Mouse (Mus musculus): ENCODE results near the gene Slc7a8. TPM values are rescaled to one million over a fixed set of nuclear protein-coding genes. Genes with fewer than 3 reads are reported as not detected.

Gene Slc7a8
- total and polyA plus RNA-seq, 3 experiments, result 54.9 to 325 (median 199) TPM

- Histone ChIP-seq H3K9me3 (replicated peaks) (no peaks in the 10 kb centered on the region), H3K36me3 (replicated peaks) (peaks cover 2% of the 10 kb centered on the region), H3K27me3 (ENCODE audit: insufficient read depth, low read length) (peaks cover 14% of the 10 kb centered on the region), H3K4me1 (ENCODE audit: insufficient read depth, low read depth, low read length) (peaks cover 60% of the 10 kb centered on the region), H3K4me3 (ENCODE audit: low read depth, low read length) (peak overlapping the region; percentile 67; the same call in 1 of the 2 replicates)
- TF ChIP-seq TAL1 (conservative IDR thresholded peaks at IDR 0.05; ENCODE audit: low read depth, low read length) (no peak), CTCF (IDR thresholded peaks at IDR 0.05; ENCODE audit: low read depth, low read length) (no peak), POLR2AphosphoS5 (IDR thresholded peaks at IDR 0.05; ENCODE audit: insufficient replicate concordance, low read depth, low read length) (no peak), GATA1 (IDR thresholded peaks at IDR 0.05; ENCODE audit: borderline replicate concordance, low read length) (no peak), GATA2 (IDR thresholded peaks at IDR 0.05; ENCODE audit: borderline replicate concordance, low read depth, low read length) (no peak)
- DNase-seq (ENCODE audit: low spot score) (no peak), ATAC-seq (ENCODE audit: extremely low read depth, insufficient number of reproducible peaks, low FRiP score, poor library complexity, severe bottlenecking) (no peak)
These were observed 66.3 kb downstream of the Slc7a8 start for GRCm38 (mm10) chr14:54715402-54715801.

DNA sequence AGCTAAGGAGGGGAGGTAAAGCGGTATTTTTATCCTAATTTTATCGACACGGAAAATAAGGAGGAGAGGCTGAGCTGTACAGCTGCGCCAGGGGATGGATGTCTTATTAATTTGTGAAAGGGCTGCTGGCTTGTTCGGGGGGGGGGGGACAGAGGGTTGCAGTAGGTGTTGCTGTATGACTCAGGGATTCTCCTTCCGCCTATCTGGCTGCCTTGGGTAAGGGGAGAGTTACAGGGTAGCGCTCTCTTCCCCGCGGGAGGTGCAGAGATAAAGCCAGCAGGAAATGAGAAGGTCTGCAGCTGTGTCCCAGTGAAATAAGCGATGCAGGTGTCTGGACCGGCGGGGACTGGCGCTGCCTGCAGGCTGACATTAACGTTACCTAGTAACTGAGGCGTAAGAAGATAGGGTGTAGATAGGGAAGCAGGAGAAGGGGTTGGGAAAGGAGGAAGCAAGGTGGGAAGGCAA lies 67.1 kb downstream of the Slc7a8 start:
- Histone ChIP-seq H3K9me3 (replicated peaks) (no peaks in the 10 kb centered on the region), H3K36me3 (replicated peaks) (no peaks in the 10 kb centered on the region), H3K4me1 (ENCODE audit: insufficient read depth, low read depth, low read length) (peaks cover 65% of the 10 kb centered on the region), H3K4me3 (ENCODE audit: low read depth, low read length) (peak overlapping the region; percentile 67), H3K27me3 (ENCODE audit: insufficient read depth, low read length) (peaks cover 21% of the 10 kb centered on the region)
- peak; percentile 63 for DNase-seq (ENCODE audit: low spot score)
- peak; percentile 85 for ATAC-seq (ENCODE audit: extremely low read depth, insufficient number of reproducible peaks, low FRiP score, poor library complexity, severe bottlenecking)
- TF ChIP-seq POLR2AphosphoS5 (IDR thresholded peaks at IDR 0.05; ENCODE audit: insufficient replicate concordance, low read depth, low read length) (no peak), GATA2 (IDR thresholded peaks at IDR 0.05; ENCODE audit: borderline replicate concordance, low read depth, low read length) (no peak), TAL1 (conservative IDR thresholded peaks at IDR 0.05; ENCODE audit: low read depth, low read length) (no peak), CTCF (IDR thresholded peaks at IDR 0.05; ENCODE audit: low read depth, low read length) (no peak), GATA1 (IDR thresholded peaks at IDR 0.05; ENCODE audit: borderline replicate concordance, low read length) (no peak)

- no peaks in the 10 kb centered on the region for H3K9me3 ChIP-seq (replicated peaks)
- TF ChIP-seq GATA2 (IDR thresholded peaks at IDR 0.05; ENCODE audit: borderline replicate concordance, low read depth, low read length) (no peak), CTCF (IDR thresholded peaks at IDR 0.05; ENCODE audit: low read depth, low read length) (peak; percentile 79), TAL1 (conservative IDR thresholded peaks at IDR 0.05; ENCODE audit: low read depth, low read length) (no peak), GATA1 (IDR thresholded peaks at IDR 0.05; ENCODE audit: borderline replicate concordance, low read length) (no peak), POLR2AphosphoS5 (IDR thresholded peaks at IDR 0.05; ENCODE audit: insufficient replicate concordance, low read depth, low read length) (no peak)
- peak; percentile 25 for DNase-seq (ENCODE audit: low spot score)
- peaks cover 23% of the 10 kb centered on the region for H3K27me3 ChIP-seq (ENCODE audit: insufficient read depth, low read length)
- H3K4me1 ChIP-seq (ENCODE audit: insufficient read depth, low read depth, low read length), result peaks cover 70% of the 10 kb centered on the region
- peak overlapping the region; percentile 67 for H3K4me3 ChIP-seq (ENCODE audit: low read depth, low read length)
- no peaks in the 10 kb centered on the region for H3K36me3 ChIP-seq (replicated peaks)
- ATAC-seq (ENCODE audit: extremely low read depth, insufficient number of reproducible peaks, low FRiP score, poor library complexity, severe bottlenecking), result peak; percentile 37; the same call in 1 of the 2 replicates
These were observed 67.6 kb downstream of the Slc7a8 start for GRCm38 (mm10) chr14:54714121-54714520.

DNA sequence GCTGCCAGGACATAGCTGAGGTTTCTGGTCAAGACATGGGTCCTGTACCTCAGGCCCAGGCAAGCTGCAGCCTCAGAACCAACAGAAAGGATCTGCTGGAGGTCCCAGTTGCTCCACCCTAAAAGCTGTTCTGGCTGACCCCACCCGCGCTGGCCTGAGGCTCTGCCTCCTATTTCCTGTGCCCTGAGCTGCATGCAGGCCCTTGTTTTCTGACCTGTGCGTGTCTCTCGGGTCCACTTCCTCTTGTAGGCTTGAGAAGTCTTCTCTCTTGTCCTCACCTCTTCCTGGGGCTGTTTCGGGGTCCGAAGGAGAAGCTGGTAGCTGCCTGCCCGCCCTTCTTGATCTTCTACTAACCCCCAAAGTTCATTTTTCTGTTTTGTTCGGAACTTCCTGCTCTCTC lies 68.9 kb downstream of the Slc7a8 start:
- Histone ChIP-seq H3K36me3 (replicated peaks) (no peaks in the 10 kb centered on the region), H3K4me1 (ENCODE audit: insufficient read depth, low read depth, low read length) (peaks cover 83% of the 10 kb centered on the region), H3K4me3 (ENCODE audit: low read depth, low read length) (peak overlapping the region; percentile 44; the same call in 1 of the 2 replicates), H3K27me3 (ENCODE audit: insufficient read depth, low read length) (peaks cover 28% of the 10 kb centered on the region), H3K9me3 (replicated peaks) (no peaks in the 10 kb centered on the region)
- no peak for TF ChIP-seq CTCF (IDR thresholded peaks at IDR 0.05; ENCODE audit: low read depth, low read length)
- no peak for TF ChIP-seq GATA2 (IDR thresholded peaks at IDR 0.05; ENCODE audit: borderline replicate concordance, low read depth, low read length)
- no peak for TF ChIP-seq POLR2AphosphoS5 (IDR thresholded peaks at IDR 0.05; ENCODE audit: insufficient replicate concordance, low read depth, low read length)
- no peak for TF ChIP-seq GATA1 (IDR thresholded peaks at IDR 0.05; ENCODE audit: borderline replicate concordance, low read length)
- TF ChIP-seq TAL1 (conservative IDR thresholded peaks at IDR 0.05; ENCODE audit: low read depth, low read length), result no peak
- no peak for ATAC-seq (ENCODE audit: extremely low read depth, insufficient number of reproducible peaks, low FRiP score, poor library complexity, severe bottlenecking)
- no peak for DNase-seq (ENCODE audit: low spot score)

DNA sequence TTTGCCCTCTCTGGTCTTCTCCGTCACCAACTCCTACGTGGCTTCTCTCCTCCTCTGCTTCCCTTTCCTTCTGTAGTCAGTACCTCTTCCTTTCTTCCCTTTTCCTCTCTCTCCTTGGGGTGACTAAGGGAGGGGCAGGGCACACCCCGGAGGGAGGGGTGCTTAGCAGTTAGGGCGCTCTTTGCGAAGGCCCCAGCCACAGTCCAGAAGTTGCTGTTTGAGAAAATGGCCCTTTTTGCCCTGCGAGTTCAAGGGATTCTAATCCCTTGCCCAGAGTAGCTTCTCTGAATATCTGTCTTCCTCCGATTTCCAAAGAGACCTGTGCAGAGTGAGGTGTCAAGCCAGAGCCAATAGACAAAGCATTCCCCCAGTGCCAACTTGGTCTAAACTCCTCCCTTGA lies 69.7 kb downstream of the Slc7a8 start, which contains the start of gene Cebpe:
Cebpe (minus strand) TSS at position 101 of the 400 bp plus-strand sequence.
- Histone ChIP-seq H3K27me3 (ENCODE audit: insufficient read depth, low read length) (peaks cover 33% of the 10 kb centered on the region), H3K9me3 (replicated peaks) (no peaks in the 10 kb centered on the region), H3K36me3 (replicated peaks) (no peaks in the 10 kb centered on the region), H3K4me1 (ENCODE audit: insufficient read depth, low read depth, low read length) (peaks cover 91% of the 10 kb centered on the region), H3K4me3 (ENCODE audit: low read depth, low read length) (peak within 1 kb of the TSS; percentile 67)
- no peak for TF ChIP-seq TAL1 (conservative IDR thresholded peaks at IDR 0.05; ENCODE audit: low read depth, low read length)
- no peak for TF ChIP-seq GATA2 (IDR thresholded peaks at IDR 0.05; ENCODE audit: borderline replicate concordance, low read depth, low read length)
- no peak for TF ChIP-seq POLR2AphosphoS5 (IDR thresholded peaks at IDR 0.05; ENCODE audit: insufficient replicate concordance, low read depth, low read length)
- TF ChIP-seq GATA1 (IDR thresholded peaks at IDR 0.05; ENCODE audit: borderline replicate concordance, low read length), result no peak
- TF ChIP-seq CTCF (IDR thresholded peaks at IDR 0.05; ENCODE audit: low read depth, low read length), result no peak
- DNase-seq (ENCODE audit: low spot score) (no peak), ATAC-seq (ENCODE audit: extremely low read depth, insufficient number of reproducible peaks, low FRiP score, poor library complexity, severe bottlenecking) (no peak)

DNA sequence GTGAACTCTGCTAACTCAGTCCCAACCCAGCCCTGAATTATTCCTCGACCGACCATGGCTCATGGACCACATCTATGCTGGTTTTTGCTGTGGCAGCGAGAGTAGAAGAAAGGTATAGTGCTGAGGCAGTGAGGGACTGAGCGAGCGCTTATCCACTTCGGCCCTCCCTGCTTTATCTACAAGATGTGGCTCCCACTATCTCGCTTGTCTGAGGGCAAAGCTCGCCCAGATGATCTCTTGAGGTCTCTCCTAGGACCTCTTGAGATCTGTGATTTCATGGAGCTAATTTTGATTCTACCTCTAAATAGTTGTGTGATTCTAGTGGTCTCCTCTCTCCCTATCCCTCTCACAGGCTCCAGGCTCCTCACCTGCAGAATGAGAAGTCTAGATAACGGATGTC lies 72.7 kb downstream of the Slc7a8 start:
- no peak for ATAC-seq (ENCODE audit: extremely low read depth, insufficient number of reproducible peaks, low FRiP score, poor library complexity, severe bottlenecking)
- no peak overlapping the region; the same call in 1 of the 2 replicates for H3K4me3 ChIP-seq (ENCODE audit: low read depth, low read length)
- H3K9me3 ChIP-seq (replicated peaks), result no peaks in the 10 kb centered on the region
- DNase-seq (ENCODE audit: low spot score), result no peak
- TF ChIP-seq GATA2 (IDR thresholded peaks at IDR 0.05; ENCODE audit: borderline replicate concordance, low read depth, low read length) (no peak), GATA1 (IDR thresholded peaks at IDR 0.05; ENCODE audit: borderline replicate concordance, low read length) (no peak)
- H3K4me1 ChIP-seq (ENCODE audit: insufficient read depth, low read depth, low read length), result peaks cover 95% of the 10 kb centered on the region
- peaks cover 33% of the 10 kb centered on the region for H3K27me3 ChIP-seq (ENCODE audit: insufficient read depth, low read length)
- H3K36me3 ChIP-seq (replicated peaks), result no peaks in the 10 kb centered on the region

Measured in G1E (cell line).